Mouse (Mus musculus) c-Kit-negative CD71-positive TER-119-positive erythroid progenitor cells, embryonic 14.5 days (primary cell): ENCODE data around the gene Susd1.

ENCODE experiments used
- DNase-seq: peaks from one replicate; pipeline ENCODE4 v3.0.0-alpha.2; 2013; ENCODE audit warnings: low read depth, low spot score

Susd1 gene

DNA sequence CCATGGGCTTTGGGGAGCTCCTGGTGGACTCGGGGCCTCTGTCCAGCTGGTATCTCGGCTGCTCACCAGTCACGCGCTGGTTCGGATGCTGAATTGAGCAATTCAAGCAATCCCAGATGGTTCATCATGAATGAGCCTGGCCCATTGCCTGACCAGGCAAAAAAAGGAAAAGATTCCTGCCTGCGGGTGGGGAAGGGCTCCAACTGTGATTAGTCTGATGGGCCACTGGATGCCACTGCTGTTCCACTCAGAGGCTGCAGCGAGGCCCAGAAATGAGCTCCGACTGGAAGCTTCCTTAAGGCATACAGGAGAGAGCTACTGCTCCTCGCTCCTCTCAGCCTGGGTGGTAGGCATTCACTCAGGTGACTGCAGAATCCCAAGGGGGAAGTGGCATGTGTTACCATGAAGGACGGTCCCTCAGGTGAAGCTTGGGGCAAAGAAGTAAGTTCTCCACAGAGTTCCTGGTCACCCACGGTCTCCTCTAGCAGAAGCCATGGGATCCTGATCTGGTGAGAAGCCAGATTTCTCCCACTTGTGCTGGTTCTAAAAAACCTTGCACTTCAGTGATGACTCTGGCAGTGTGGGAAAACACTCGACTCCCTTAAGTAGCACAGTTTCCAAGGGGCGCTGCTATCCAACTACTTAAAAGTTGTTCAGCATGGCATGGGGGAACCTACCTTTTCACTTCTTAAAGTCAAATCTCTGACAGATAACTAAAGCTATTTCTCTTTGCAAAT is 57.3 kb downstream of the Susd1 start:
- no peak for DNase-seq

DNA sequence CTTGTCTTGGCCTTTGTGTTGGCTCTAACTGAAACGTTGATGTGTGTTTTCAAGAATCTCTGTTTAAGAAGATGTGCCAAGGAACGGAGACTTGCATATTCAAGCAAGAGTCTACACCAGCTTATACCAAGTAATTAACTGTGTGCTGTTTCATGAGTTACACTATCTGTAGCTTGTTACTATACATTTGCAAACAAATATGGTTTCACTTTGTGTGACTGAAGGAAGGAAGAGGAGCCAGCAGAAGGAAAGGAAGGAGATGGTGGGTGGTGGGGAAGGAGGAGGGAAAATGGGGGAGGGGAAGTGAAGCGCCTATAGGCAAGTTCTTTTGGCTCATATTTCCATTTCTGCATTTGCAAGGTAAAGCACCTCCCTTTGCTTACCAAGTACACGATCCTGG is 58.0 kb downstream of the Susd1 start:
- DNase-seq, result no peak

DNA sequence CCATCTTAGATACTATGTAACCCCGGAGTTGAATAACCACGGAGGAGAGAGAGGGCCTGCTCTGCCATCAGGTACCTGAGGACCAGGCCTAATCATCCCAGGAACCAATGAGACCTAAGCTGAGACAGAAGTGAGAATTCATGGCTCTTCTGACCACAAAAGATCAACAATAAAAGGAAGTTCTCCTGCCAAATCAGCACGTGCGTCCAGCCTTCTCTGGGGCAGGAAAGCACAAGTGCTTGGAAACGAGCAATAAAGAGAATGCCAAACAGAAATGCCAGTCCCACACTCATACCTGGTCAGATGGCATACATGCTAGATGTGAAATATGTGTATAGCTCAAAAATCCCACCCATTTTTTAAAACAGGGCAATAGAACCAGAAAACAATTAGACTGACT is 58.6 kb downstream of the Susd1 start:
- DNase-seq, result no peak

- no peak for DNase-seq
Observed at GRCm38 (mm10) chr4:59378631-59379030, 59.8 kb downstream of the Susd1 start.

DNA sequence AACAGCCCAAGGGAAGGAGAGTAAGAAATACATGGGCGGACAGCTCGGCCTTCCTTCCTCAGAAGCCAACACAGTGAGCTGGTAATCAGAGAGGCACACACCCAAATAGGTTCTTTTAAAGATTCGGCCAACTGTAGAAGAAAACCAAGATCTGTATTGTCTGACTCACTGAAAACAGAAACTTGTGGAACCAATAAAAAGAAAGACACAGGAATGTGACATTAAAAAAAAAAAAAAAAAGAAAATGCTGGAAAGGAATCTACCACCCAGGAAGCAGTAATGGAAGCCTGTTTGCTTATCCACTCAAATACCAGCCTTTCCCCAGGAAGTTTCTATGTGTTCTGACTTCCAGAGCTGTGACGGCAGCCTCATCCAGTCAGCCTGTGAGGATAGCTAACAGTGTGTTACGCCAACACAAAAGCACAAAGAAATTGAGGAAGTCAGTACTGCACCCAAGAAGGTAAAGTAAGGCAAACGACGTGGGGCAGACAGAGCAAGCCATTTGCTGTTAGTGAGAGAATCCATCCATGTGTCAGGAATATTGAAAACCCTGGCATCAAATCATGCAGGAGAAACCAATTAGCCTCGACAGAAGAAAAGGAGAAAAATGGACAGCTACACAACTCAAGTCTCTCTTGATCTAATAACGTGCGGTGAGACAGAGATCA is 64.0 kb downstream of the Susd1 start:
- no peak for DNase-seq

GRCm38 (mm10) chr4:59372546-59373157 is 65.8 kb downstream of the Susd1 start:
- DNase-seq, result no peak

- DNase-seq, result no peak
Observed at GRCm38 (mm10) chr4:59371910-59372309, 66.5 kb downstream of the Susd1 start.

GRCm38 (mm10) chr4:59369941-59370340 is 68.5 kb downstream of the Susd1 start:
- no peak for DNase-seq

- DNase-seq, result no peak
Observed at GRCm38 (mm10) chr4:59368118-59368517, 70.3 kb downstream of the Susd1 start.

DNA sequence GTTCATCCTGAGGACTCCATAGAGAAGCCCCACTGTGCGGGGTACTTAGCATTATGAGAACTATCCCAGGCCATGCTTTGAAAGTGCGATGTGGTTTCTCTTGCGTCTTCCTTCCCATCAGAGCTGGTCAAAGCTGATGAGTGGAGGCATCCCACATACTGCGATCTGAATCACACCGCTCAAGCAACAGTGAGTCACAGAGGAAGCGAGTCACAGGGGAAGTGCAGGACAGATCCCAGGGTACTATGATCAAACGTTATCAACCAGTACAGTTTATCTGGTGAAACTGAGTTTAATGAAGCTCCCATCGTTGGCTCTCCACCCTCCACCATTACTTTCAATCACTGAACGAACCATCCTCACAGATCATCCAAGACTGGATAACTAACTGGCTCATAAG is 72.2 kb downstream of the Susd1 start:
- no peak for DNase-seq

DNA sequence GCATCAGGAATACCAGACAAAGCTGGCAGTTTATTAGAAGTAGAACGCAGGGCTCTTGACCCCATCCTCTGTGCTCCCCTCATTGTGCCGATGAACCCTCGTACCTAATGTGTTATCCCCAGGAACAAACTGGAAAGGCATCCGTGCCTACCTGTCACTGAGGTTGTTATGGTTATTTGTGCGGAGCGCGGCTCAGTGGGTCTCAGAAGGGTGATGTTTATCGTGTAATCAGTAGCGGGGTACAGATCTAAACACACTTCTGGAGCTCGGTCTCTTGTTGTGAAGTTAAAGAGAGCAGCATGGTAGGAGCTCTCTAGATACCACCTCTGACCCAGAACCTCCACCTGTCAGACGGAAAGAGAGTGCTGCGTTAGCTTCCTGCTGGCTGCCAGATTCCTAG is 72.9 kb downstream of the Susd1 start:
- DNase-seq, result no peak

DNA sequence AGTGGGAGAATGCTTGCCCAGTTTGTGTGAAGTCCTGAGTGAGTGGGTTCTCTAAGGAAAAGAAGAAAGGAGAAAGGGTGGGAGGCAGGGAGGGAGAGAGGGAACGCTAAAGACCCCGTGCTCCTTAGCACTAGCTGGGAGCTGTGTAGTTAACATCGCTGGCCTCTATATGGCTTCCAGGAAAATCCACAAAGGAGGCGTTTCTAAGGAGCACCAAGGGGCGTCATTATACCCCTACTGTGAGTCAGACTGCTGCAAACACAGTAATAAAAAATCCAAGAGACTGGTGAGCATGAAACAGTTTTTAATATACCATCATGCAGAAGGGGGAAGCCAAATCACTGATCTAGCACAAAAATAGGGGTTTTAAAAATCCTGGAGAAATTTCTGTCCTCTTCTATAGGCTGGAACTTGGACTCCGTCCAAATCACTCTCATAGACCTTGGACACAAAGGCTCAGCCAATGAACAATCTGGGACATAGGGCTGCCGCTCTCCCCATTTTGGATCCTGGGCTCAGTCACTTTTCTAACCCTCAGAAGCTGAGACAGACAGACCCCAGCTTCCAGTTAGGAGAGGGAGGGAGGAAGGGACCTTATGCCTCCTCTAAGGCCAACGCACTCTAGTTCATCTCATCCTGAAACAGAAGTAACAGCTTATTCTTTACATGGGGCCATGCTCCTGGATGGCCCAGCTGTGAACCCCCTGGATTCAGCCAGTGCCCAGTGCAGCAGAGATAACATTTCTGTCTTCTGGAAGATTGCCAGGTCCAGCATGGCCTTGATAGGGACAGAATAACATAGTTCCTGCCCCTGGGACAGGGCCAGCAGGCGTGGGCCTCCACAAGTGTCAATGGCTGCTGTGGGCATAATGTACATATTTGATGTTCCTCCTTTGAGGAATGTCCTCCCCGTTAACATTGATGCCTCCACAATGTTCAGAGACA is 73.9 kb downstream of the Susd1 start:
- DNase-seq, result no peak

- no peak for DNase-seq
Observed at GRCm38 (mm10) chr4:59363041-59363440, 75.4 kb downstream of the Susd1 start.

- DNase-seq, result peak; percentile 48
Observed at GRCm38 (mm10) chr4:59360704-59361103, 77.7 kb downstream of the Susd1 start.

GRCm38 (mm10) chr4:59359921-59360320 is 78.5 kb downstream of the Susd1 start:
- no peak for DNase-seq

DNA sequence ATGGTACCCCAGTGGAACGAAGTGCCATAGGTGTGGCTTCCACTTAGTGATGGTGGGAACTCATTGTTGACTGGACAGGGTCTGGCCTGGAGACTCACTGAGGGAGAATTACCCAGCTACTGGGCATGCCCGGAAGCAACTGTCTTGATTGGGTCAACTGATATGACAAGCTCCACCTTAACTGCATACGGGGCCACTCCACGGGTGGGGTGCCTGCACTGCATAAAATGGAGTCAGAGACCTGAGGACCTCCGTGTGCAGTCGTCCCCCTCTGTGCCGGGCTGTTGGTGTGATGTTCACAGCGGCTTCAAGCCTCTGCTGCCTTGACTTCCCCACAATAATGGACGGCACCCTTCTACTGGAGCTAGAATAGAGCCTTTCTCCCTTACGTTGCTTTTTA is 79.5 kb downstream of the Susd1 start:
- DNase-seq, result no peak

DNA sequence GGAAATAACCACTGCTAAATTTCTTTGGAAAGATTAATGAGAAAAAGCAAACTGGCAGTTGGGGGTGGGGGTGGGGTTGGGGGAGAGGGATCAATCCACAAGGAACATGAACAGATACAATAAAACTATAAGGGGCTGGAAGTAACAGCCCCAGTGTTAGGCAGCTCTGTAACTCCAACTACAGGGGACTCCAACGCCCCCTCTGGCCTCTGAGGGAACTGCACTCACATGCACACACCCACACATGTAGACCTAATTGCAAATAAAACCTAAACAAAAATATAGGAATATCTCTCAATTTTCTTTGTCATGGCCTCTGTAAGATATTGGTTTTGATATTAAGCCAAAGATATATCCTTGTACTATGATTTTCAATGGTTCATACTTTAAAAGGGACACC is 83.0 kb downstream of the Susd1 start:
- no peak for DNase-seq

- no peak for DNase-seq
Observed at GRCm38 (mm10) chr4:59354666-59355065, 83.8 kb downstream of the Susd1 start.

DNA sequence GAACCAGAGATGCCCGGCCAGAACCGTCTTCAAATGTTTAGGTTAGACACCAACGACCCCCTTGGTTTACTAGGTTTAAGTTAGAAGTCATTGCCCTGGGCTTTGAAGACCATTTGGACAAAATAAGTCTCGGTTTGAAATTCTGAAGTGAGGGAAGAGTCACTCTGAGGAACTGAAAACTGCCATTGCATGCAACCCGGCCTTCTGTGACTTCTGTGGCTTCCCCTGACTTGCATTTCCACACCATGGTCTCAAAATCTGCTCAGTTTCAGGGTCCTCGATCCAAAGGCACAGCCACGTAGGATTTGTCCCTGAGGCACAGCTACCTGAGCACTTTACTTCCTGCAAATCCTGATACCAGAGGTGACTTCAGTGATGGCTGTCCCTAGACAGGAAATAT is 86.5 kb downstream of the Susd1 start:
- no peak for DNase-seq

- no peak for DNase-seq
Observed at GRCm38 (mm10) chr4:59350354-59350753, 88.1 kb downstream of the Susd1 start.

DNA sequence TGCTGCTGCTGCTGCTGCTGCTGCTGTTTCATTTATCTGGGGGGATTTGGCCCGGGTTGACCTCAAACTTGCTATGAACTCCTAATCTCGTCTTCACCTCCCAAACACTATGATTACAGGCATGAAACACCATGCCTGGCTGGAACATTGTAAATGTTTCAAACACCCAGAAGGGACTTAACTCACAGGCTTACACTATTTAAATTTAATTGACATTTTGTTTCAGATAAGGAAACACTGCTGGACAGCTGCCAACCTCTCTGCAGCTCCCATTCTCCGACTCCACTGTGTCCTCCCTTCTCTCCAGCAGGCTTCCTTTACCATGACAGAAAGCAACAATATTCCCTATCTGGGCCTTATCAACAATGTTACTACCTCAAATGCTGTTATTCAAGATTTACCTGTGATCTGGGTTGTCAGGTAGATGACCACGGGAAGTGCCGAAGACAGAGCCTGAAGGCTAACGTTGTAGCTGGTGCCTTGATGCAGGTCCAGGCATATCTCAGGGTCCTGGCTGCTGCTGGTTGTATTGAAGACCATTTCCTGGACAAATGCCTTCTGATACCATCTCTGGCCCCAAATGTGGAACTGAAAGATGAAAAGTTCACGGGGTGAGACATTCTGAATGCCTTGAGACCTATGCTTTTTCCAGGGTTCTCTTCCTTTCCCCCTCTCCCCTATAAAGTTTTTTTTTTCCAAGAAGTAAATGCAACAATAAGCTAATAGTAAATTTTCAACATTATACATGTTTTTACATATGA is 88.8 kb downstream of the Susd1 start:
- no peak for DNase-seq
